Mouse (Mus musculus) left cerebral cortex, postnatal 10 days (tissue): ENCODE data around the gene Dbx2. TPM values are rescaled to one million over a fixed set of nuclear protein-coding genes. Genes with fewer than 3 reads are reported as not detected.
A peak's percentile ranks its signal among the peaks of the same experiment; 100 is the strongest.

ENCODE experiments used
- DNase-seq, 2 experiments: peaks; one replicate each; pipeline ENCODE4 v3.0.0; 2021 to 2022; ENCODE audit warnings: low spot score in 2 of 2, mixed read lengths in 1 of 2; ENCODE audit errors: extremely low spot score in 1 of 2
- intact Hi-C: fragments of 180-260 bp; cut with DNase I; formaldehyde crosslinking; loops from one replicate; pipeline ENCODE4 v1.15.1; 2025
- total RNA-seq, 2 experiments: library from RNA; stranded (reverse); gene quantifications; 2 replicates each; pipeline ENCODE4 v1.2.3; 2021

The Dbx2 gene
- total RNA-seq, 2 experiments from 2014 or later, result 16.9 to 20.8 TPM

- intact Hi-C loops, result no loop called here
- no peak for DNase-seq
These were observed 15.4 kb downstream of the Dbx2 start for GRCm38 (mm10) chr15:95640347-95640746.

GRCm38 (mm10) chr15:95639829-95640134 is 16.0 kb downstream of the Dbx2 start:
- DNase-seq, result no peak
- intact Hi-C loops, result no loop called here

GRCm38 (mm10) chr15:95639115-95639828 is 16.5 kb downstream of the Dbx2 start:
- DNase-seq, result no peak
- intact Hi-C loops, result no loop called here

GRCm38 (mm10) chr15:95624396-95624795 is 31.4 kb downstream of the Dbx2 start:
- intact Hi-C loops, result no loop called here
- no peak for DNase-seq

- DNase-seq, result no peak
- intact Hi-C loops, result no loop called here
These were observed 33.0 kb downstream of the Dbx2 start for GRCm38 (mm10) chr15:95622797-95623196.

- intact Hi-C loops, result no loop called here
These were observed 43.2 kb downstream of the Dbx2 start for GRCm38 (mm10) chr15:95612600-95612999.

GRCm38 (mm10) chr15:95601179-95601578 is 54.6 kb downstream of the Dbx2 start:
- intact Hi-C loops, result no loop called here
- no peak for DNase-seq

More at GRCm38 (mm10) chr15:95612600-95612999, 43.2 kb downstream of the Dbx2 start:
- DNase-seq, result no peak

GRCm38 (mm10) chr15:95598630-95599029 is 57.1 kb downstream of the Dbx2 start:
- intact Hi-C loops, result no loop called here
- DNase-seq, result peak in 1 of 2 experiments; percentile 7

- DNase-seq, result no peak
- intact Hi-C loops, result no loop called here
These were observed 68.9 kb downstream of the Dbx2 start for GRCm38 (mm10) chr15:95586906-95587305.

- DNase-seq, result no peak
- intact Hi-C loops, result no loop called here
These were observed 70.9 kb downstream of the Dbx2 start for GRCm38 (mm10) chr15:95584891-95585290.

- peak; percentile 42 to 74 for DNase-seq
- intact Hi-C loops, result loop anchor here (5.0 to 10.0 kb wide), 4 partner anchors 730 to 1020 kb away; no protein-coding TSS in a partner anchor
These were observed 81.1 kb downstream of the Dbx2 start for GRCm38 (mm10) chr15:95574661-95575060.

Other genes starting within 250 kb of the Dbx2 start
- 100 to 1,000 TPM; 518 to 542 TPM for gene Nell2, start 127.4 kb downstream of the Dbx2 start, total RNA-seq
- gene Ano6, start 134.9 kb upstream of the Dbx2 start, total RNA-seq, result 10 to 100 TPM; 20.5 to 25.1 TPM